Mouse (Mus musculus) layer of hippocampus, adult 9-10 months (tissue): ENCODE results near the gene Stx18.
A peak's percentile ranks its signal among the peaks of the same experiment; 100 is the strongest.

ENCODE experiments used
- DNase-seq: peaks from one replicate; pipeline ENCODE4 v3.0.0; 2022; ENCODE audit warnings: low spot score

Gene Stx18

GRCm38 (mm10) chr5:38038710-38039592 lies at the start of gene Stx18:
TSS of gene Stx18 (plus strand) at chr5:38038742.
- peak; percentile 74 for DNase-seq

- no peak for DNase-seq
Measured at GRCm38 (mm10) chr5:37992346-37992745, 46.2 kb upstream of the Stx18 start.

- no peak for DNase-seq
Measured at GRCm38 (mm10) chr5:37998805-37999204, 39.7 kb upstream of the Stx18 start.

- DNase-seq, result no peak
Measured at GRCm38 (mm10) chr5:38002573-38002972, 36.0 kb upstream of the Stx18 start.

GRCm38 (mm10) chr5:38004746-38005145 lies 33.8 kb upstream of the Stx18 start:
- DNase-seq, result no peak

- no peak for DNase-seq
Measured at GRCm38 (mm10) chr5:38006415-38007347, 31.9 kb upstream of the Stx18 start.

- DNase-seq, result no peak
Measured at GRCm38 (mm10) chr5:38009071-38009470, 29.5 kb upstream of the Stx18 start.

- no peak for DNase-seq
Measured at GRCm38 (mm10) chr5:38014916-38015315, 23.6 kb upstream of the Stx18 start.

GRCm38 (mm10) chr5:38016945-38017344 lies 21.6 kb upstream of the Stx18 start:
- DNase-seq, result no peak

- DNase-seq, result no peak
Measured at GRCm38 (mm10) chr5:38027656-38028055, 10.9 kb upstream of the Stx18 start.

- no peak for DNase-seq
Measured at GRCm38 (mm10) chr5:38038274-38038673, 268 bp upstream of the Stx18 start.

GRCm38 (mm10) chr5:38039796-38040195 lies 1.3 kb downstream of the Stx18 start:
- DNase-seq, result no peak

- DNase-seq, result no peak
Measured at GRCm38 (mm10) chr5:38044923-38045322, 6.4 kb downstream of the Stx18 start.

GRCm38 (mm10) chr5:38048177-38048576 lies 9.6 kb downstream of the Stx18 start:
- DNase-seq, result no peak

- DNase-seq, result no peak
Measured at GRCm38 (mm10) chr5:38061051-38061450, 22.5 kb downstream of the Stx18 start.

GRCm38 (mm10) chr5:38062709-38063108 lies 24.2 kb downstream of the Stx18 start:
- no peak for DNase-seq

- DNase-seq, result no peak
Measured at GRCm38 (mm10) chr5:38063339-38063738, 24.8 kb downstream of the Stx18 start.

- DNase-seq, result peak; percentile 22
Measured at GRCm38 (mm10) chr5:38064043-38064575, 25.6 kb downstream of the Stx18 start.

- no peak for DNase-seq
Measured at GRCm38 (mm10) chr5:38064701-38065100, 26.2 kb downstream of the Stx18 start.

- DNase-seq, result no peak
Measured at GRCm38 (mm10) chr5:38065454-38065853, 26.9 kb downstream of the Stx18 start.

- DNase-seq, result no peak
Measured at GRCm38 (mm10) chr5:38066606-38067005, 28.1 kb downstream of the Stx18 start.

GRCm38 (mm10) chr5:38076326-38076725 lies 37.8 kb downstream of the Stx18 start:
- DNase-seq, result no peak
